Mouse (Mus musculus): ENCODE measurements around the gene E2f6.

Gene E2f6

DNA sequence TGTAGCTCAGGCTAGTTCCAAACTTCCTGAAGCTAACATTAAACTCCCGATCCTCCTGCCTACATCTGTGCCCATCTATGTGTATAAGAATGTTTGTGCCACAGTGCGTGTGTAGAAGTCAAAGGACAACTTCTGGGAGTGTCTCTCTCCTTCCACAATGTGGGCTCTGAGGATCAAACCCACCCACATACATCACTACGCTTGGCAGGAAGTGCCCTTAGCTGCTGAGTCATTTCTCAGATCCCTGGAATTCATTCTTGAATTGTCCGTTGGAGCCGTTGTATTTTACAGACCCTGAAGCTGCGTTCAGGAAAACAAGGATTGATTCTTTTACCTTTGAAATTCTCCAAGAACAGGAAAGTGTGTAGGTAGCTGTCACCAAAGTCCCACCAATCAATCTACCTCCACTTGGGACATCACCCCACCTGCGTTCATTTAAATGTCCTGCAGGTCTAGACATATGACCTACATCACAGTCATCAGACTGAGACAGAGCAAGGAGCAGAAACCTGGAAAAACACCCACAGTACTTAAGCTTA lies 62.2 kb downstream of the E2f6 start:
- DNase-seq (ENCODE audit: extremely low read depth, low read depth): no peak

DNA sequence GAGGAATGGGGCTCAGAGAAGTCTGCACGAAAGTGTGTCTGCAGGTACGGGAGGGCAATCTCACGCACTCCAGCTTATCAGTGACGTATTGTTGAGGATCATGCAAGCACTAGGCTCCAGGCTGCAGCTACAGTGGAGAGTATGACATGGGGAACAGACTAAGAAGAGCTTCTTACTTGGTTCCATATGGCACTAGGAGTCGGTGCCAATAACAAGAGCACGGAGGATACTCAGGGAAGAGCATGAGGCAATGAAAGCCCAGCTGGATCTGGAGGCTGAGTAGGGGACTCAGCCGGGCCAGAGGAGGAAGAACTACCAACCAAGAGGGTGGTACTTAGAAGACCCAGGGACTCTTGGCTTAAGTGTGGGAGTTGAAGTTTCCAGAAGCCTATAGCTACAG lies 62.8 kb downstream of the E2f6 start:
- DNase-seq (ENCODE audit: extremely low read depth, low read depth): no peak

DNA sequence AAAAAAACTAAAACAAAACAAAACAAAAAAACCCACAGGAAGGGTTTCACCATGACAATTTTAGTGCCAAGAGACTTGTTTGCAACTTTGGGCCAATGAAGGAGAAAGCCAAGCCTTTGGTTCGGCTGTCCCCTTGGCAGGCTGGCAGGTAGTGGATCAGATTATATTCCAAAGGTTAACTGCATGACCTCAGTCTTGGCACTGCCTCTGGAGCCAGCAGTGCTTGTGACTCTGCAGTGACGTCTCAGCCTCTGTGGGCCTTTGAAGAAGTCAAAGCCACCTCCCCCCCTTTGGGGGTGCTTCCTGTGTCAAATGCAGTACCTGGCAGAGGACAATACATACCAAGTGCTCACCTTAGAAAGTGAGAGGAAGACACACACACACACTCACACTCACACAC lies 63.3 kb downstream of the E2f6 start:
- DNase-seq (ENCODE audit: extremely low read depth, low read depth): no peak

DNA sequence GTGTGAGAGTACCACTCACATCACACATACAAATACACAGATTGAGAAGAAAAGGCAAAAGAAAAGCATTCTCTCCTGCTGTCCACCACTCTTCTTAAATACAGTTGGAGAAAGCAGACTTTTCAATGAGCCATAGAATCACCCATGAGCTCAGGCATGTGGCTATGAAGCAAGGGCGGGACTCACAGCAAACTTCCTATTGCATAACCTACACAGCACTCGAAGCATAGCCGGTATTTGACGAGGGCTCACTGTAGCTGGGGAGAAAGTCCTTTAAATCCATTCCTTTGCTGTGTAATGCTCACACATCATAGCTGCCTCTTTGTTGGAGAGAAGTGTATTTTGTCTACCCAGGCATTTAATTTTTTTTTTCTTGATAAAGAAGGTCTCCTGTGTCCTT lies 64.5 kb downstream of the E2f6 start:
- no peak for DNase-seq (ENCODE audit: extremely low read depth, low read depth)

DNA sequence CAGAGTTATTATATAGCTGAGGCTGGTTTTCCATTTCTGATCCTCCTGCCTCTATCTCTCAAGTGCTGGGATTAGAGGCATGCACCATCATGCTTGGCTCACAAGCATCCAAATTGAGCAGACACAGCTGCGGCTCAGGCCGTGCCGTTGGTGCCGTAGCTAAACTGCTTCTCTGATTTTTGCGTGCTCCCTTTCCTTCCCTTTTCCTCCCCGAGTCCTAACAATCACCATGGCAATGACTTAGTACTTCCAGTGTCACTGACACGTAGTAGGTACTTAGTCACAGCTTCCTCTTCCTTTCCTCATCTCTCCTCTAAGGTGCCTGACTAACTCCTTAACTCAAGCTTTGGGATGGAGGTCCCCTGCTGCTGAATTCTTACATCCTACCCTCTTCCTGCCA lies 64.9 kb downstream of the E2f6 start:
- no peak for DNase-seq (ENCODE audit: extremely low read depth, low read depth)

DNA sequence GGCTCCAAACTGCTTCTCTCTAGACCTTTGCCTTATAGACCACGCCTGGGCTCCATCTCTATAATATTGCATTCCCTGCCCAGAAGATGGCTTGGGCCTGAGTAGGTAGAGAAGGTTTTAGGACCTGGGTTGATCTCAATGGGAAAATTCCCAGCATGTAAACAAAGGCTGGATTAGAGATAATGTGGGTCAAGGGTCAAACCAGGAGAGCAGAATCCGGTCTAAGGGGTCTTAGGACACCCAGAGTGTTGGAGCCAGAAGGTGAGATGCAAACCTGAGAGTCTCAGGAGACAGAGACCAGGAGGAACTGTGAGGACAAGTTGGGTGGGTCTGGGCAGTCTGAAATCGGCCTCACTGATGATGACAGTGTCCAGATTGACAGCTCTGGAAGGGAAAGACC lies 65.9 kb downstream of the E2f6 start:
- no peak for DNase-seq (ENCODE audit: extremely low read depth, low read depth)

DNA sequence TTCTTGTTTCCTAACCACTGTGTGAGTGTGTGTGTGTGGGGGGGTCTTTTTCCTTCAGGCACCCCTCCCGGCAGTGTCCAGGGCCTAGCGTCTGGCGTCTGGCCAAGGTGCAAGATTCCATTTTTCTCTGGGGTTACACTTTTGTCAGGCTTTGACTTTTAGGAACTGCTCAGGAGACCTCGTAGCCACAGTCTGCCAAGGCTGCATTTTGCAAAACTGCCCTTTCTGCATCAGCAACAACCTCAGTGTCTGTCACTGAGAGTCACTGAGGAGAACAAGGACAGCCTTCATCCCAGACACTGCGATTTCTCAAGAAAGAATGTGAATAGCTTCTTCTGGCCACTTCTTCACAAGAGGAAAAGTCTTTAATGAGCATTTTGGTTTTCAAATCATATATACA lies 66.4 kb downstream of the E2f6 start:
- no peak for DNase-seq (ENCODE audit: extremely low read depth, low read depth)

DNA sequence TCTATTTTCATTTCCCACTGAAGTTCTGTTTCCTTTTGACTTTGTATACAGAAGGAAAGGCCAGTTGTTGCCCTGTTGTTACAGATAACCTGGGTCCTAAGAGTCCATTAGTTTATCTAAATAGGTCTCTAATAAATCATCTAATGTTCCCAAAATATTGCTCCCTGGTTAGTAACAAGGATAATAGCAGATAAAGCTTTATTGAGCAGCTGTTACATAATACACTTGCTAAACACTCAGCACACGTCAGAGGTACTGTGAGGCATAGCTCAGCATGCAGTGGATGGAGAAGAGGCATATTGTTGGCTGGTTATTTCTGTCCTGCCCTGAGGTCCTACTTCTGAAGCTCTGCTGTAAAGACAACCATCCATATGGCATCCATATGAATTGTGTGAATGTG lies 66.9 kb downstream of the E2f6 start:
- no peak for DNase-seq (ENCODE audit: extremely low read depth, low read depth)

DNA sequence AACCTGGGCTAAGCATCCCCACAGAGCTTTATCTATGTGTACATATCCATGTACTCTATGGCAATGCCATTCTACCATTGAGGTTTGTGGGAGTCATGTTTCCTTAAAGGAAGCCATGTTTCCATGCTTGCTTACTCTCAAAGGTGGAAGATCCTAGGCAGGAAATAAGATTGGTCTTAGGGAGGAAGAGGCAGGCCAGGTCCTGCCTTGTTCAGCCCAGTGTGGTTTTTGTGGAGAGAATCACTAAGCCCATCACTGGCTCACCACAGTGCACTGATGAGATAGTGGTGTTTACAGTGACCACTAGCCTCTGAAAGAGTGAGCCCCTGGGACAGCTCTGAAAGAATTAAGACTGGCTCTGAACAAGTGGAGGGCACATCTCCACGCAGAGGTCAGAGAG lies 68.6 kb downstream of the E2f6 start:
- DNase-seq (ENCODE audit: extremely low read depth, low read depth): no peak

DNA sequence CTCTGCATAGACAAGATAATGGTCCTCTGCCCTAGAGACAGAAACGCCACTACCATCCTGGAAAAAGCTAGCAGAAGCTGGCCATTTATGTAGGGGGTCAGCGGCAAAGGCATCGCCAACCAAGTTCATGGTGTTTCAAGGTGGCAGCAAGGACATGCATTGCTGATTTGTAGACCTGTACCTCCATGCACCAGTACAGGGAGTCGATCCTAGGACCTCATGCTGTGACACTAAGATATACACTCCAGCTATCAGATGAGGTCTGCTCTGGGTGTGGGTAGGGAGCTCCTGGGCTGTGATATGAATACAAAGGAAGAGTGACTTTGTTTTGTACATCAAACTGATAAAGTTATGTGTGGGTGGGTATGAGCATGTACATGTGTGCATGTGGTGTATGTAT lies 69.3 kb downstream of the E2f6 start:
- no peak for DNase-seq (ENCODE audit: extremely low read depth, low read depth)

DNA sequence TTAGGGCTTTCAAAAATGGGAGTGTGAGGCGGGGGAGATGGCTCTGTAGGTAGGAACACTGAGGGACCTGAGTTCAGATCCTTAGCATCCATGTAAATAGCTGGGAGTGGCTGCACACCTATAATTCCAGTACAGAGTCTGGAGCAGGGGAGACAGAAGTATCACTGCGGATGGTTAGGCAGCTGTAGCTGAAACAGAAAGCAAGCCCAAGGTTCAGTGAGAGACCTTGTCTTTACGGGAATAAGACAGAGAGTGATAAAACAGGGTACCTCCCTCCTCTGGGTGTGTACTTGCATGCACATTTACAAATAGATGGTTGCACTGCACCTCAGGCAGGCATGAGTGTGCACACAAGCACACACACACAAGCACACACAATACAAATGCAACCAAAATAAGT lies 71.7 kb downstream of the E2f6 start:
- DNase-seq (ENCODE audit: extremely low read depth, low read depth): no peak

DNA sequence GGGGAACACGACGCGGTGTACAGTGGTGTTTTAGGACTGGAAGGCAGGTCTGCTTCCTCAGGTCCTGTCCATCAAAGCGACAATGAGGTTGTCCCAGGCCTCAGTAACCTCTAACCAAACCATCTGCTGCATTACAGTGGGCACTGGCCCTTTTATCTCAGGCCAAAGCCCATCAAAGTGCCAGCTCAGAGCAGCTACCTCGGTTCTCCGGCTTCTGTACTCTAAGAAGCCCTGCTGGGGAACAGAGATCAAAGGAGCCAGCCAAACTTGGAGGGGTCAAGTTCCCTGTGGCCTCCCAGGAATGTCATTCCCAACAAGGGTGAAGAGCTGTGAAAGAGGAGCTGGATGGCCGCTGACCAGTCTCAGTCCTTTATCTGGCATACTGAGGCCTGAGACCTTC lies 72.3 kb downstream of the E2f6 start:
- no peak for DNase-seq (ENCODE audit: extremely low read depth, low read depth)

DNA sequence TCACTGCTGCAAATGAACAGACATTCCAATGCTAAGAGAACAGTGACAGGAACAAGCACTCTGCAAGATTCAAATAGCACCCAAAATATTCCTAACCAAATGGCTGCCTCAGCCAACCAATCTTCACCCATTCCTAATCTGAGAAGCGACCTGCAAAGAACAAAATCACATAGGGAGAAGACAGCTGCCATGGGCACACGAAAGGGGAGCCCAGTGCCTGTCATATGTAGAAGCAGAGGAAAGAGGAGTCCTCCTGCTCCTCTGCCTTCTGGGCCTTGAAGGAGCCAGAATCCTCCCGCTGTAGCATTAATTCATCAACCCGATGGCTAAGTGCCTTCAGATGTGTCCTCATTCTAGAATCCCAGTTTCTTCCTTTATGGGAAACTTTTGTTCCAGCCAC lies 73.8 kb downstream of the E2f6 start:
- DNase-seq (ENCODE audit: extremely low read depth, low read depth): no peak

DNA sequence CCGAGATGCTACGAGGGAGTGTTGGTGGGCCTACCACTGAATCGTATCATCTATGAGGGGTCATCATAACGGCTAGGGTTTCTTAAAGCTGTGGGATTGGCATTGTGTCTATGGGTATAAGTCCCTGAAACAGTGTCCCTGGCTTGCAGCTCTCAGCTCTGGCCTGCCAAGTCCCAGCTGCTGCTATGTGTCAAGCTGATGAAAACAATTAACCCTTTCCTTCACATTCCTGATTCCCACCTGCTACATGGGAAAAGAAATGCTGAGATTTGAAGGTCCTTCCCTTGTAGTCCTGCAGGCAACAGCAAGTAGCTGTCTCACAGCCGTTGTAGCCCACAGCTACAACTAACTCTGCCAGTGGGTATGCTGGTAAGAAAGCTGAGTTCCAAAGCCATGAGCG lies 75.6 kb downstream of the E2f6 start:
- DNase-seq (ENCODE audit: extremely low read depth, low read depth): no peak
